Mouse (Mus musculus) adrenal gland, postnatal 4 days (tissue): ENCODE measurements around the gene Cacna1c. TPM values are rescaled to one million over a fixed set of nuclear protein-coding genes. Genes with fewer than 3 reads are reported as not detected.

Experiments used
- DNase-seq, 2 experiments: peaks; one replicate each; pipeline ENCODE4 v3.0.0; 2021 to 2022; ENCODE audit warnings: low spot score in 2 of 2, mixed read lengths in 2 of 2
- total RNA-seq, 2 experiments: library from RNA; stranded (reverse); gene quantifications; 2 replicates each; pipeline ENCODE4 v1.2.3; 2021

The Cacna1c gene
- total RNA-seq, 2 experiments from 2014 or later, result 71.6 to 78.9 TPM

DNA sequence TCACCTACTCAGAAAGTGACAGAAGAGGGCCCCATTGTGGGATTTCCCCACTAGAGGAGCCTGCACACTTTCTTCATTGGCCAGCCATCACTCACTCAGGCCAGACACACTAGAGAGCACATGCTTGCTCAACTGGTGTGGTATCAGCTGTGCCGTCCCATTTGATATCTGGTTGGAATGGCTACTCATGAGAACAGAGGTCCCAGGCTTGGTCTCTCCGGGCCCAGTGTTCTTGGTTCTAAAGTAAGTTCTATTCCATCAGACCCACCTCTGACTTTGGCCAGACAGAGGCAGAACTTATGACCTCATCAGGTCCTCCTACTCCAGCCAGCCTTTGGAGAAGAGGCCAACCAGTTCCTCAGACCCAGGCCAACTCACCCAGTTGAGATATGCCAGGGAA is 178.0 kb downstream of the Cacna1c start:
- no peak for DNase-seq

GRCm38 (mm10) chr6:119017498-119017897 is 178.7 kb downstream of the Cacna1c start:
- no peak for DNase-seq

DNA sequence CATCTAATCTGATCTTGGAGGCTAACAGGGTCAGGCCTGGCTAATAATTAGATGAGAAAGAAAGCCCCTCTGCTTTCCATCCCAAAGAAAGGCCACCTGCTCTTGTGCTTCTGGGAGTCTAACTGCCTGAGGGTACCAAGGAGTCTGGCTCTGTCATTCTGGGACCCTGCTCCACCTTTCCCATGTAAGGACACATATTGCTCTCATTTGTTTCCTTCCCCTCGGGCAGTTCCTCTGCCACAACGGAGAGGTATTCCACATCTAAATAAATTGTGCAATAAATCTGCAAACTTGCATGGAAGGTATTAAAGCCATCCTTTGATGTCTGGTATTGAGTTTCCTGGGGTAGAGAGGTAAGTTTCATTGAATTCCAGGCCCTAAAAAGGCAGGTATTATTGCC is 180.9 kb downstream of the Cacna1c start:
- DNase-seq, result no peak

GRCm38 (mm10) chr6:119013168-119014098 is 182.8 kb downstream of the Cacna1c start:
- no peak for DNase-seq

DNA sequence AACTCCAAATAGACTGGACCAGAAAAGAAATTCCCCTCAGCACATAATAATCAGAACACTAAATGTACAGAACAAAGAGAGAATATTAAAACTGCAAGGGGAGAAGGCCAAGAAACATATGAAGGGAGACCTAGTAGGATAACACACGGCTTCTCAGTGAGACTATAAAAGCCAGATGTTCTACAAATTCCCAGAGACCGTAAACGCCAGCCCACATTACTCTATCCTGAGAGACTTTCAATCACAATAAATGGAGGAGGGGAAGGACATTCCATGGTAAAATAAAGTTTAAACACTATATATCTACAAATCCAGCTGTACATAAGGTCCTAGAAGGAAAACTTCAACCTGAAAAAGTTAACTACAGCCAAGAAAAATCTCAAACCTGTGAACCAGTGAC is 185.3 kb downstream of the Cacna1c start:
- no peak for DNase-seq

- no peak for DNase-seq
Observed at GRCm38 (mm10) chr6:119009526-119009925, 186.7 kb downstream of the Cacna1c start.

DNA sequence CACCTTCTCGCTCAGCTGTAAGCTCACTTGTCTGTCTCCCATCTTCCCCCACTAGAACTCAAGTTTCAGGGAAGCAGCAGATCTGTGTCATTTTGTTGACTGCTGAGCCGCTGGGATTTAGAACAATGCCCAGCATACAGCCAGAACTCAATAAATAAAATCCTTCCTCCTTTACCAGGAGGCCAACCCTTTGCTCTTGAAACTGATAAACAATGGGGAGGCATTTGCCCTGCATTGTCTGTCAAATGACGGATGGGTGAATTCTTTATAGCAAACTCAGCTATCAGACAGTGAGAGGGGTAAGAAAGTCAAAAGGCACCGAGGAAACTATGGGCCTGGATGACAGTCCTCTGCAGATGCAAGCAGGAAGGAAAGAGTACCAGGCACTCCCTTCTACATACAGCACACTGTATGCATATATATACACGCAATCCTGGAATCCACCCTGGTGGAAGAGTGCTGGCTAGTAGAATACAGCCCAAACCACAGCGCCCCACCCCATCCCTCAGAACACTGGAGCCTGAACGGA is 187.5 kb downstream of the Cacna1c start:
- DNase-seq, result no peak

DNA sequence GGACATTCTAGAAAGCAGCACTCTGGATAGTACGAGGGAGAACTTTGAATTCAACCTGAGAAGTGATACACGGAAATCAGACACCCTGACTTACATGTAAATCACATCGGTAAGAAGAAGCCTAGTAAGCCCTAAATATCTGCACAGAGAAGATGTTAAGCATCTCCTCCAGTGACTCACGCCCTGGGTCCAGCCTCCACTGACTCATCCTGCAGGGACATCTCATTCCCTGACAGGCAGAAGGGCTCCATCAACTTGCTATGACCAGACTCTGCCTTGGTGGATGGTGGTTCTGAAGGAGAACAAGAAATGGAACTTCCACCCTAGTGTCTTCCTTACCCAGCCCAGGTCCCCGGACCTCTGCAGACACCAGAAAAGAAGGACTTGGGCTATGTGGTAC is 191.6 kb downstream of the Cacna1c start:
- no peak for DNase-seq

- no peak for DNase-seq
Observed at GRCm38 (mm10) chr6:119001442-119001841, 194.8 kb downstream of the Cacna1c start.

DNA sequence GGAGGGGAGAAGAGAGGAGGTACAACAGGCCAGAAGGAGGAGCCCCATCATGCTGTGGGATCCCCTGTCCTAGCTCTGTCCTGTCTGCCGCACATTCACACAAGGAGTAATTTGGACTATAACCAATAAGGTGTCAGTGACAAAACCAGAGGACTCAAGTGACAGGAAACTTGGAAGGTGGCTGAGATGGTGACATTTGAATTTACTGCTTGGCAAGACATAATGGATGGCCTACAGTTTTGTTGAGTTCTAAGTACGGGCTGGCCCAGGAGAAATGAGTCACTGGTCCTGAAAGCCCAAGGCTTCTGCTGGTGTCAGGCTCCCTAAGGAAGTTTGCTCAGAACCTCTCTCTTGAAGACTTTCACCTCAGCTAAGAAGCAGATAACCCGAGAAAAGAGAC is 196.0 kb downstream of the Cacna1c start:
- no peak for DNase-seq

- no peak for DNase-seq
Observed at GRCm38 (mm10) chr6:118999329-118999875, 196.8 kb downstream of the Cacna1c start.

DNA sequence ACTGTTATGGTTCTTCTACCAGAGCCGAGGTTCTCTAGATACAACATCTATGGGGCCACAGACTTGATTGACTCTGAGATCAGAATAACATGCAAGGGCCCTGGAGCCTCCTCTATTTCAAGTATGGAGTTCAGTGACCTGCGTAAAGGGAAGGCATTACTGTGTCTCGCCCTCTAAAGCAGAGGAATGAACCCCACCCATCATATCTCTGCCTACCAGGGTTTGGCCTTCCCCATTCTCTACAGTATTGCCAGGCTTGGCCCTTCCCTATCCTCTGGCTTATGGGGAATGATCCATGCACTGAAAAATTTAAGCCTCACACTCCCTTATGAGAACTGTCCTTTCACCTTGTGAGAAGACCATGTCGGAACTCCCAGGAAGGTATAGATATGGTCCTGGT is 198.8 kb downstream of the Cacna1c start:
- no peak for DNase-seq

GRCm38 (mm10) chr6:118994272-118995061 is 201.8 kb downstream of the Cacna1c start:
- DNase-seq, result no peak

- no peak for DNase-seq
Observed at GRCm38 (mm10) chr6:118992391-118992790, 203.8 kb downstream of the Cacna1c start.

- DNase-seq, result no peak
Observed at GRCm38 (mm10) chr6:118989999-118990776, 206.0 kb downstream of the Cacna1c start.

GRCm38 (mm10) chr6:118984181-118984901 is 211.9 kb downstream of the Cacna1c start:
- DNase-seq, result no peak

GRCm38 (mm10) chr6:118983471-118984040 is 212.7 kb downstream of the Cacna1c start:
- DNase-seq, result no peak

DNA sequence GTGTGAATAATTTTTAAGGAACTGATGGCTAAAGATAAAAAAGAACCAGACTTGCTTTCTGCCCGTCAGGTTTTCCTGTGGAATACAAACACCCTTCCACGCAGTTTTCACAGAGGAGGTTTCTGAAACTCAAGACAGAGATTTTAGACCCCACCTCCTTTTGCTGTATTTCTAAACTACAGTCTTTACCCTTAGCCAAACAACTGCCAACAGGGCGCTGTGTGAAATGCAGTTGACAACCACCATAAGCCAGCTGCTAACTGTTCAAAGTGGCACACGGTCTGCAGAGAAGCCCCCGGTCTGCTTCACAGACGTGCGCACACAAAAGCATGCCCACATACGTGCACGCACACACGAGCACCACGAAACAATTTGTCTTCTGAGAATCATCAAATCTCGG is 216.0 kb downstream of the Cacna1c start:
- no peak for DNase-seq

GRCm38 (mm10) chr6:118977443-118978271 is 218.6 kb downstream of the Cacna1c start:
- DNase-seq, result no peak
